Mouse (Mus musculus) bone marrow, adult 2 months (tissue): ENCODE measurements around the gene Tmem63c.

ENCODE experiments used
- CTCF ChIP-seq: fragments of 200-500 bp; IDR thresholded peaks from 2 replicates; pipeline ENCODE4 v1.5.1; 2011; ENCODE audit warnings: low read length, control low read depth; ENCODE audit not compliant: control insufficient read depth, insufficient read depth
- POLR2A ChIP-seq: fragments of 200-500 bp; IDR thresholded peaks from 2 replicates; pipeline ENCODE4 v1.6.1; 2011; ENCODE audit warnings: low read depth, mild to moderate bottlenecking, control low read depth, low read length, borderline replicate concordance; ENCODE audit not compliant: control insufficient read depth

DNA sequence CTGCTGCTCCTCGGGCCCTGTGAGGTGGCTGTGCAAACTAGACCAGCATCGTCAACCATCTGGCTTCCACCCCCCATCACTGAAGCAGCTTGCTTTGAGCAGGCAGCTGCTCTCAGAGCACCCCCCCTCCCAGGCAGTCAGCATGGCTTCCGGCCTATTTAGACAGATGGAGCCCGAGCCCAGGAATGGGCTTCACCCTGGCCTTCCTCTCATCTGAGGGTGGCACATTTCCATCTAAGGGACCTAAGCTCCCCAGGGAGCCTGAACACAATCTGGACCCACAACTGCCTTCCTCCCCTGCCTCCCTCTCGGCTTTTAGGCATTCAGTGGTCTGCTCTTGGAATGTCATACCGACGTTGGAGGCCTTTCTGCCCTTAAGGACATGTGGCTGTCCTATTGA lies 22.1 kb downstream of the Tmem63c start:
- TF ChIP-seq POLR2A = no peak
- TF ChIP-seq CTCF = no peak
